Mouse (Mus musculus) 416B (cell line): ENCODE measurements at regions not wholly inside any gene's neighbourhood (a gene's known extent, or its start where the extent isn't known, plus 50 kb on each side); places are given as distances from the start of the nearest gene placed in this dataset.

Experiments used
- DNase-seq: peaks from one replicate; pipeline ENCODE4 v3.0.0; 2011; ENCODE audit warnings: low read depth

- no peak for DNase-seq
Observed at GRCm38 (mm10) chr16:87225595-87225994, 128.4 kb upstream of the N6amt1 start.

DNA sequence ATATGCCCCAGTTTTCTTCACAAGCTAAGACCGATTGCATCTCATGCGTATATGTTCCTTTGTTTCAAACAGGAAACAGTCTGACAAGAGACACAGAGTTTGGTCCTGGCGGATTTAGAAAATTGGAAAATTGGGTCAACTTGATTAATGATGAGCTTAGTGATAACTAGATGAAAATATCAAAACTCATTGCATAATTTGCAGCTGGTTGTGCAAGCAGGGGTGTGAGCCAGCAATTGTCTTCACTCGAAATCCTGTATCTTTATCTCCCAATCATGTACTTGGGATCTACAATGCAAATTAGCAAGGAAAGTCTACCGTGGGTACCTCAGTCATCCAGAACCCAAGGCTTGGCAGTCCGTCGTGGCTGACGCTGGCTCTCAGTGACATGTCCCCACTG lies 128.9 kb upstream of the N6amt1 start:
- no peak for DNase-seq

GRCm38 (mm10) chr16:87224024-87224423 lies 130.0 kb upstream of the N6amt1 start:
- DNase-seq, result no peak

- DNase-seq, result no peak
Observed at GRCm38 (mm10) chr16:87220611-87221010, 133.4 kb upstream of the N6amt1 start.

DNA sequence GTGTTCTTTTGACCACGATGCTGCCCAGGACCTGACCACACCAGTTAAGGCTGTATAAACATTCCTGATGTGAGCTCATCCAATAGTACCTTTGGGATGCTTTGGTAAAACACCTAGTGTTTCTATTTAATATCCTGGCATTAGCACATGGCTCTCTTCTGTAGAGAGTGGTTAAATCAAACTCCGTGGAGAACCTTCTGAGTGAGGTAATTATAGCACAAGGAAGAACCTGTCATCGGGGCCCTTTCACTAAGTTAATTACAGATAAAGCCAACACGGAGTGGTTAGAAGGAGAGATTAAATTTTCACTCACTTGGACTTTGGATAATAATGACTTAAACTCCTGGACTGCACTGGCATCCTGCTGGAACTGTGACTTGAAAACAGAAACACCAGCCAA lies 133.8 kb upstream of the N6amt1 start:
- DNase-seq, result no peak

DNA sequence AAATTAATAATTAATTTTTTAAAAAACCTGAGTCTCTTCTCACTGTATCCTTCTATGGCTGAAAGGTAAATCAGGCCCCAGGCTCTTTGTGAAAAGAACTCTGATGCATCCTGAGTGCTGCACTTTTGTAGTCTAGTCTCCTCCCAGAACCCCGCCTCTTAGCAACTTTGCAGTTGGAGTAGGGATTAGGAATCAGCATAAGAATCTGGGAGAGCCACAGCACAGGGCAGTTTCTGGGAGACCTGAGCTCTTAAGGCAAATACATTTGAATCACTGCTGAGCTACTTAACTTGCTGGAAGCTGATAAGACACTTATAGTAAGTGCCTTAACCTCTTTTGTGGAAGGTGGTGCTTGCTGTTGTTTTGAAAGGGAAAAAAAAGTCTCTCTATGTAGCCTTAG lies 146.1 kb upstream of the N6amt1 start:
- no peak for DNase-seq

DNA sequence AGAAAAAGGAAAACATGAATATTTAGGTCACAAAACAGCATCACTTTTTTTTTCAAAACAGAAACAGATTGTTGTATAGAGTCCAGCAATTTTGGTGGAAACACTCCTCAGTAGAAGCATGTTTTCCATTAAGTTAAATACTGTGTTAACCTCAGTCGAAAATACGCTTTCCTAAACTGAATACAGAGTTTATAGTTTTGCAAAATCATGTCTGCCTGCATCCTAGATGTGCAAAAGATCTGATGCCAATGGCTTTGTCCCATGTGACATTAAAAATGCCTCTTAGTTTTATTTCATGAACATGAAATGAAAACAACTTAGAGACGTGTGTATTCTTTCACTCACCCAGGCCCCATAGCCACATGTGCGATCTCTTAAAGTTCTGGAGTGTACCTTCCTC lies 163.5 kb upstream of the N6amt1 start:
- no peak for DNase-seq

DNA sequence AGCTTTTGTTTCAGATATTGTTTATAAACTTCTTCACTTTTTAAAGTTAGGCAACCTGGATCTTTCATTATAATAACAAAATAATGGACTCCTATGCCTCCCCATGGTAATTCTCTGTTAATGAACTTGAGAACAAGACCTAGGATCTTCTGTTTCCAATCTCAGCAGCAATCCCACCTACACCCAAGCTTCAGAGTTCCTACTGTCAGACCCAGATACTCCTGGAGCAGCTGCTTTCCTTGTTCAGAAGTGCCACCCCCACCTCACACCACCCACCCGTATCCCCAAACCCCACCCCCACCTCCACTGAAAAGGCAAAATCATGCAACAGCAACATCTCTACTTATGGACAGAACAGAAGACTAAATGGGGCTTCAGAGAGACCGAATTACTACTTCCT lies 165.2 kb upstream of the N6amt1 start:
- DNase-seq, result no peak

GRCm38 (mm10) chr16:87172395-87172794 lies 181.6 kb upstream of the N6amt1 start:
- DNase-seq, result no peak

DNA sequence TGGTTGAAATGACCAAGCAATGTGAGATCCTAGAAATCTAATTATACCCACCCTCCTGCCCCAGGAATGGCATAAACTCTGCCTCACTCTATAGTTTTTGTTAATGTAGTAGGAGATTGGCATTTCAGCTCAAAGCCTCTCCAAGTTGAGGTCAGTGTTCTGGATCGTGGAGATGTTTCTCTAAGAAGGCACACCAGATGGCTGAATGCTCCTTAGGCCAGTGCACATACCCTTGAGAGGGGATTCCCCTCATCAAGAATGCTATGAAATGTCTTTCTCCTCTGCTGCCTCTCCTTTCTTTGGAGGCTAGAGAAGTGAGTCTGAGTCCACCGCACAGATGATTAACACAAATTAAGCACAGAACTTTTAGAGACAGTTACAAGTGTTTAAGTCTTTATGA lies 214.7 kb upstream of the N6amt1 start:
- no peak for DNase-seq

- no peak for DNase-seq
Observed at GRCm38 (mm10) chr16:87136503-87136902, 217.5 kb upstream of the N6amt1 start.

DNA sequence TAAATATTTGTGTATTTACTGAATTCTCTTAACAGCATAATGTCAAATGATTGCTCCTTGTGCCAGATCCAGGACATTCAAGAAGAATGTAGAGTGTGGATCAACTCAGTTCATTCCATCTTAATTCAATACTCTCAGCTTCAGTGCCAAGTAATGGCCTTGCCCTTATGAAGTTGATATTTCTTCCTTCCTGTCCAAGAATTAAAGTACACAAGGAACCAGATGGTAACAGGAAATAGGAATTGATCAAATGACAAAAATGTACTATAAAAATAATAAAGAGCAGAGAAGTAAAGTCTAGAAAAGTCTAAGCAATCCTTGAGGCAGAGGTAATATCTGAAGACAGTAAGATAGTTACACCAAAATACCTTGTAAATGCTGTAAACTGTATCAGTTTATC lies 219.5 kb upstream of the N6amt1 start:
- no peak for DNase-seq

DNA sequence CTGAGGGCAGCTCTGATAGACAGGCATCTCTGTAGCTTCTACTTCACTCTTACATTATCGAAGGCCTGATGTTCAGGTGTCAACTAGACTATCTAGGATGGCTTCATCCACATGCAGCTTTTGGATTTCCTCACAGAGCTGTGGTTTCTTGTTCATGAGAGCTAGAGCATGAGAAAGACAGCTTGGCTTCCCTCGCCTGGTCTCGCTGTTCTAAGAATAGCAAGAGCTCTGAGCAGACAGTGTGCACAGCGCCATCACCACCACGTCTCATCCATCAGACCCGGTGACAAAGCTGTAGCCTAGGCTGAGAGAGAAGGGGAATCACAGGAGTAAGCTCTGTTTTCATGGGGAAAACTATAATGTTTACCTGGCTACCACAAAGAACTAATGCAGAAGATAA lies 220.1 kb upstream of the N6amt1 start:
- no peak for DNase-seq

GRCm38 (mm10) chr16:87132082-87132481 lies 221.9 kb upstream of the N6amt1 start:
- no peak for DNase-seq

- no peak for DNase-seq
Observed at GRCm38 (mm10) chr16:87130733-87131640, 223.0 kb upstream of the N6amt1 start.

GRCm38 (mm10) chr16:87129021-87129420 lies 225.0 kb upstream of the N6amt1 start:
- DNase-seq, result no peak

- no peak for DNase-seq
Observed at GRCm38 (mm10) chr16:87128230-87128629, 225.8 kb upstream of the N6amt1 start.

DNA sequence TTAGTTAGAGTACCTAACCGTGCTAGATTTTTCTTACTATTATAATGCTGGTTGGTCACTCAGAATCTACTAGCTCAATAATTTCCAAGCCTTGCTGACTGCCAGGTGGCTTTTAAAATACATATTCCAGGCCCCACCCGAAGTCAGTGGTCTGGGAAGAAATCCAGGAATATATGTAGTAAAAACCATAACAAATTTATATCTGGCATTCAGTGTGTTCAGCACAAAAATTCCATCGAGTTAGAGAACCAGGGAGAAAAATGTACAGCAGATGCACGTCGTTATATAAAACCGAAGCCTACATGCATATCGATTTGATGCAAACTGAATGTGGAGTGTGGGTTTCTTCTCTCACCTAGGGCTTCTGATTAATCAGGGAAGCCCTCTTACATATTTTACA lies 229.5 kb upstream of the N6amt1 start:
- no peak for DNase-seq

DNA sequence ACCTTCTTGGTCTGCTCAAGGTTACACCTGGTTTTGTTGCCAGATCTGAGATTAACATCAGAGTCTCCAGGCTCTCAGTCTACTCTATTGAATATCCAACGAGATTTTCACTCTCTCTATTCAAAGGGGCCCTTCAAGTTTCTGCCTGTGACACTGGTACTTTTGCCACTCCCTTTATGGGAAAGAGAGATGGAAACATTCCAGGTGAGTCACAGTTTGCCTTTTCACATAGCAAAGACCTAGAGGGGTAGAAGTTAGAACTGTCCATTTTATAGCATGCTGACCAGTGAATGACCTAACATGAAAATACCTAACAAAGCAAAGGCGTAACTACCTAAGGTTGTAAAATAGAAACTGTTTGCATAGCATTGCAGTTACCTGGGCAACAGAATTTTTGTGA lies 250.4 kb upstream of the N6amt1 start:
- no peak for DNase-seq

- DNase-seq, result no peak
Observed at GRCm38 (mm10) chr16:87102057-87102456, 251.9 kb upstream of the N6amt1 start.

GRCm38 (mm10) chr16:87092011-87092410 lies 262.0 kb upstream of the N6amt1 start:
- DNase-seq, result no peak

- no peak for DNase-seq
Observed at GRCm38 (mm10) chr16:87089322-87089721, 264.7 kb upstream of the N6amt1 start.

GRCm38 (mm10) chr16:87083505-87083904 lies 270.5 kb upstream of the N6amt1 start:
- DNase-seq, result no peak

GRCm38 (mm10) chr16:87077385-87077784 lies 276.6 kb upstream of the N6amt1 start:
- no peak for DNase-seq
